Mouse (Mus musculus): ENCODE results near the gene Tmem51. TPM values are rescaled to one million over a fixed set of nuclear protein-coding genes. Genes with fewer than 3 reads are reported as not detected.
A peak's percentile ranks its signal among the peaks of the same experiment; 100 is the strongest.

The Tmem51 gene
- total and polyA plus RNA-seq, 3 experiments, result 1.4 to 8.0 (median 8.0) TPM

- TF ChIP-seq MAFK (IDR thresholded peaks at IDR 0.05; ENCODE audit: insufficient replicate concordance, low read length) (peak; percentile 94), TBP (conservative IDR thresholded peaks at IDR 0.05; ENCODE audit: low read depth, low read length) (no peak), MYC (IDR thresholded peaks at IDR 0.05; ENCODE audit: low read depth, low read length) (no peak), EP300 (IDR thresholded peaks at IDR 0.05; ENCODE audit: low read length) (peak; percentile 73), MAX (IDR thresholded peaks at IDR 0.05; ENCODE audit: low read length) (0 out of 2 replicates have a peak, but pooled peaks have one; percentile 55), ELF1 (IDR thresholded peaks at IDR 0.05; ENCODE audit: low read depth, low read length) (no peak), USF1 (IDR thresholded peaks at IDR 0.05; ENCODE audit: low read depth, low read length) (peak; percentile 78), JUND (conservative IDR thresholded peaks at IDR 0.05; ENCODE audit: low read depth, low read length) (0 out of 2 replicates have a peak, but pooled peaks have one; percentile 25), USF2 (conservative IDR thresholded peaks at IDR 0.05; ENCODE audit: low read depth, low read length) (peak; percentile 72), NELFE (IDR thresholded peaks at IDR 0.05; ENCODE audit: low read depth, low read length) (no peak), MEF2A (IDR thresholded peaks at IDR 0.05; ENCODE audit: borderline replicate concordance, low read depth, low read length) (peak; percentile 71), GABPA (IDR thresholded peaks at IDR 0.05; ENCODE audit: insufficient replicate concordance, low read depth, low read length) (no peak), MXI1 (IDR thresholded peaks at IDR 0.05; ENCODE audit: low read depth, low read length) (no peak), POLR2AphosphoS2 (IDR thresholded peaks at IDR 0.05; ENCODE audit: low read depth, low read length) (no peak), POLR2A (IDR thresholded peaks at IDR 0.05; ENCODE audit: low read depth, low read length) (no peak), IRF4 (IDR thresholded peaks at IDR 0.05; ENCODE audit: low read depth, low read length) (peak; percentile 87), RCOR1 (conservative IDR thresholded peaks at IDR 0.05; ENCODE audit: low read depth, low read length) (0 out of 2 replicates have a peak, but pooled peaks have one; percentile 28), ZMIZ1 (IDR thresholded peaks at IDR 0.05; ENCODE audit: low read depth, low read length) (no peak), KAT2A (IDR thresholded peaks at IDR 0.05; ENCODE audit: insufficient replicate concordance, low read length) (no peak), PAX5 (IDR thresholded peaks at IDR 0.05; ENCODE audit: low read length) (no peak), RAD21 (IDR thresholded peaks at IDR 0.05; ENCODE audit: low read depth, low read length) (no peak), CTCF (conservative IDR thresholded peaks at IDR 0.05 in 1 of 2, IDR thresholded peaks at IDR 0.05 in 1 of 2; ENCODE audit: low read depth in 2 of 2, low read length in 2 of 2) (no peak), JUN (IDR thresholded peaks at IDR 0.05; ENCODE audit: insufficient read depth, low read depth, low read length) (no peak), ZC3H11A (IDR thresholded peaks at IDR 0.05; ENCODE audit: low read depth, low read length) (no peak), UBTF (IDR thresholded peaks at IDR 0.05; ENCODE audit: low read depth, low read length) (no peak), TCF12 (IDR thresholded peaks at IDR 0.05; ENCODE audit: low read depth, low read length) (peak; percentile 50; the same call in 1 of the 2 replicates), NRF1 (IDR thresholded peaks at IDR 0.05; ENCODE audit: low read depth, low read length) (no peak), SMC3 (IDR thresholded peaks at IDR 0.05; ENCODE audit: low read depth, low read length) (no peak), ETS1 (conservative IDR thresholded peaks at IDR 0.05; ENCODE audit: low read depth, low read length) (peak; percentile 77), MAZ (IDR thresholded peaks at IDR 0.05; ENCODE audit: low read depth, low read length) (no peak), E2F4 (IDR thresholded peaks at IDR 0.05; ENCODE audit: insufficient replicate concordance, low read depth, low read length) (no peak), HCFC1 (IDR thresholded peaks at IDR 0.05; ENCODE audit: low read depth, low read length) (no peak), BHLHE40 (IDR thresholded peaks at IDR 0.05; ENCODE audit: low read depth, low read length) (peak; percentile 96), CHD1 (IDR thresholded peaks at IDR 0.05; ENCODE audit: low read depth, low read length) (no peak), ZNF384 (IDR thresholded peaks at IDR 0.05; ENCODE audit: low read depth, low read length) (no peak)
- Histone ChIP-seq H3K4me2 (ENCODE audit: insufficient read depth, low read depth, poor library complexity, severe bottlenecking) (peak overlapping the region; percentile 84), H3K79me2 (replicated peaks; ENCODE audit: control insufficient read depth, extremely low read depth, insufficient read depth, poor library complexity, severe bottlenecking) (no peaks in the 10 kb centered on the region), H3K9ac (ENCODE audit: insufficient read depth, low read depth) (no peak overlapping the region), H3K27me3 (replicated peaks) (peaks cover 18% of the 10 kb centered on the region), H3K4me1 (ENCODE audit: control insufficient read depth in 1 of 2, insufficient read depth in 2 of 2) (peaks cover 7 to 34% of the 10 kb centered on the region in 2 experiments; a peak in 3 of 4 replicates), H3K4me3 (replicated peaks in 1 of 3; ENCODE audit: low read depth in 2 of 3, low read length in 2 of 3, poor library complexity in 1 of 3) (no peak overlapping the region), H3K9me3 (replicated peaks; ENCODE audit: low read length) (peaks cover 3% of the 10 kb centered on the region), H3K27ac (ENCODE audit: insufficient read depth, low read depth) (no peak overlapping the region), H3K36me3 (replicated peaks in 1 of 2; ENCODE audit: control insufficient read depth in 1 of 2, insufficient read depth in 1 of 2, low read length in 1 of 2) (no peaks in the 10 kb centered on the region)
- in situ Hi-C loops (cut with MboI; ENCODE audit: low pct_ligation_motif_present, low pct_unique_long_range_greater_than_20kb, low sequenced_read_pairs) (loop anchor here (25.0 kb wide), 1 partner anchor 677 kb away; the partner anchor contains the start of genes Clcnkb and Hspb7), dilution Hi-C loops (cut with MboI; ENCODE audit: extremely low pct_ligation_motif_present, extremely low pct_unique_long_range_greater_than_20kb, low sequenced_read_pairs) (no loop called here)
- peak; percentile 75 for DNase-seq (ENCODE audit: extremely low read depth)
Observed at GRCm38 (mm10) chr4:142088836-142089235, 4.7 kb upstream of the Tmem51 start.

Data from CH12.LX (cell line).